Mouse (Mus musculus) embryonic facial prominence, embryonic 12.5 days (tissue): ENCODE measurements at regions not wholly inside any gene's neighbourhood (a gene's known extent, or its start where the extent isn't known, plus 50 kb on each side); places are given as distances from the start of the nearest gene placed in this dataset.

Source experiments
- ATAC-seq: fragments of 200-750 bp; cut with Nextera tagmentation; 2 replicates; pipeline ENCODE4 v1.8.0; 2017; ENCODE audit not compliant: insufficient number of reproducible peaks, insufficient read depth, low FRiP score, low TSS enrichment
- H3K27ac ChIP-seq: fragments of 300-500 bp; sonication (generic); 2 replicates; pipeline ENCODE4 v1.5.1; 2016; ENCODE audit warnings: mild to moderate bottlenecking
- H3K27me3 ChIP-seq: fragments of 300-500 bp; sonication (generic); 2 replicates; pipeline ENCODE4 v1.6.1; 2016; ENCODE audit warnings: mild to moderate bottlenecking, moderate library complexity
- H3K36me3 ChIP-seq: fragments of 300-500 bp; sonication (generic); 2 replicates; pipeline ENCODE4 v1.6.1; 2016; ENCODE audit warnings: mild to moderate bottlenecking
- H3K4me1 ChIP-seq: fragments of 300-500 bp; sonication (generic); 2 replicates; pipeline ENCODE4 v1.6.1; 2016
- H3K4me2 ChIP-seq: fragments of 300-500 bp; sonication (generic); replicated peaks from 2 replicates; pipeline ENCODE4 v1.6.1; 2016; ENCODE audit warnings: mild to moderate bottlenecking, moderate library complexity
- H3K4me3 ChIP-seq: fragments of 300-500 bp; sonication (generic); 2 replicates; pipeline ENCODE4 v1.5.1; 2016; ENCODE audit warnings: mild to moderate bottlenecking
- H3K9ac ChIP-seq: fragments of 300-500 bp; sonication (generic); 2 replicates; pipeline ENCODE4 v1.6.1; 2016; ENCODE audit warnings: mild to moderate bottlenecking, moderate library complexity
- H3K9me3 ChIP-seq: fragments of 300-500 bp; sonication (generic); 2 replicates; pipeline ENCODE4 v1.6.1; 2016; ENCODE audit warnings: mild to moderate bottlenecking, moderate library complexity
- WGBS: fragments of 180-500 bp; shearing (Covaris S2); methylation state at CpG from one replicate; pipeline ENCODE4 v1.1.7; 2016; 5-methylcytosine and 5-hydroxymethylcytosine counted together

DNA sequence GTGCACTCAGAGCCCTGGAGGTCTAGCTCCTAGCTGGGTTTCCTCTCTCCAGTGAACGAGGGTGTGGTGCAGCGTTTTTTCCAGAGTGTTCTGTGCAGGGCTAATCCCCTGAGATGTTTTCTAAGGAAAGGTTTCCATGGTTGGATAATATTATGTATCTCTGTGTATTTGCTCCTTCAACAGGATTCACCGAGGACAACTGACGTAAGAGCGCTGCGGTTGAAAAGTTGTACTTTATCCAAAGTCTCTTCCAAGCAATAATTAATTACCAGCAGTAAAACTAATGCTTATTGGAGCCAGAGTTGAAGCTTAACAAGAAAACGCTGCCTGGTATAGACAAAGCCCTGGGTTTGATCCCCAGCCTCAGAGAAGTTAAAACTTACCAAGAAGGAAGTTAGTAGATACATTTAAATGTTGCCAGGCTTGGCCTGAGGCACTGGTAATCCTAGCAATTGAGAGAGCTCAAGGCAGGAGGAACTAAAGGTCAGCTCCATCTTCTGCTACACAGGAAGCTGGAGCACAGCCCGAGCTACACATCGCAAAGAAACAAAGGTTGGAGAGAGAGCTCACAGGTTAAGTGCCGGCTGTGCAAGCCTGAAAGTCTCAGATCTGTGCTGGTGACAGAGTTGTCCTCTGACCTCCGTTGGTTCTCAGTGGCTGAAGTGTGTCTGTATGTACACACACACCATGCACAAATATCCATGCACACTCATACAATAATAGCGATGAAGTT, 51.2 kb upstream of the Rap1b start:
- Histone ChIP-seq H3K27ac (no peak overlapping the region), H3K4me1 (peaks cover 7% of the 10 kb centered on the region; the same call in 1 of the 2 replicates), H3K9ac (no peak overlapping the region), H3K36me3 (no peaks in the 10 kb centered on the region), H3K27me3 (no peaks in the 10 kb centered on the region), H3K4me2 (no peak overlapping the region), H3K9me3 (no peaks in the 10 kb centered on the region), H3K4me3 (no peak overlapping the region)
- WGBS = 54% methylated on average over 12 of the region's 12 CpGs
- no peak for ATAC-seq

DNA sequence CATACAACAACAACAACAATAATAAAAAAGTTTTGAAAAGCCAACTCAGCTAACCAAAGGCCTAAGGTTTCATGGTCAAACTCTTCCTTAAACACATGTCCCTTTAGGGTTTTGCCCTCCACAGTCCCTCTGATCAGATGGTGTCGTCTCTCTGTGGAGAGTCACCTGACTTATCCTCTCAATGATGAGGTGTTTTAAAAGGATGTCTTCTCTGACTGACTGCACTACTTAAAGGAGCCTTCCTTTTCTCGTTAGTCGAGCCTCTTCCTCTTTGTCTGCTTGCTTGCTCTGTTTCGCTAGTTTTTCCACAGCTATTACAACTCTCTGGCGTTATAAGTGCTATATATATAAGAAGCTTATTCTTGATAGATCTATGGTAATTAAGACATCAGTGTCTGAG, 51.9 kb upstream of the Rap1b start:
- peaks cover 7% of the 10 kb centered on the region; the same call in 1 of the 2 replicates for H3K4me1 ChIP-seq
- 79% methylated on average over 5 of the region's 5 CpGs for WGBS
- no peak overlapping the region for H3K4me3 ChIP-seq
- no peaks in the 10 kb centered on the region for H3K9me3 ChIP-seq
- ATAC-seq = no peak
- H3K27ac ChIP-seq = no peak overlapping the region
- H3K36me3 ChIP-seq = no peaks in the 10 kb centered on the region
- H3K4me2 ChIP-seq = no peak overlapping the region
- no peaks in the 10 kb centered on the region for H3K27me3 ChIP-seq
- H3K9ac ChIP-seq = no peak overlapping the region

DNA sequence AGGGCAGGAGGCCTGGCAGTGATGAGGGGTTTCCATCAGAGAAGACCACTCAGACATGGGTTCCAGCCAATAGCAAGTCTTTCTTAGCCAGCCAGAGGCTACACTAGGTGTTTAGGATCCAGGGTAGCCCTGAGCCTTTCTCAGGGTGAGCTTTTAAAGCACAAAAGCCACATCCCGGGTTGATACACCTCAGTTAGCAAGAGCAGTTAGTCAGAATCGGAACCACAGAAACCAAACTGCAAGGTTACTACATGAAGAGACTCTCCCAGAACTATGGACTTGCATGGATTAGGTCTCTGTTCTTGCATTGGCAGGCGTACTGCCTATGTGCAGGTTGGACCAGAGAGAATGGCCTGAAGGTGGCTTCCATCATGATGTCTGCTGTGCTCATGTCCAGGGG, 52.6 kb upstream of the Rap1b start:
- no peaks in the 10 kb centered on the region for H3K9me3 ChIP-seq
- H3K27me3 ChIP-seq = no peaks in the 10 kb centered on the region
- H3K9ac ChIP-seq = no peak overlapping the region
- peaks cover 7% of the 10 kb centered on the region; the same call in 1 of the 2 replicates for H3K4me1 ChIP-seq
- no peaks in the 10 kb centered on the region for H3K36me3 ChIP-seq
- H3K4me2 ChIP-seq = no peak overlapping the region
- H3K27ac ChIP-seq = no peak overlapping the region
- H3K4me3 ChIP-seq = no peak overlapping the region
- 90% methylated on average over 3 of the region's 3 CpGs for WGBS
- ATAC-seq = no peak

DNA sequence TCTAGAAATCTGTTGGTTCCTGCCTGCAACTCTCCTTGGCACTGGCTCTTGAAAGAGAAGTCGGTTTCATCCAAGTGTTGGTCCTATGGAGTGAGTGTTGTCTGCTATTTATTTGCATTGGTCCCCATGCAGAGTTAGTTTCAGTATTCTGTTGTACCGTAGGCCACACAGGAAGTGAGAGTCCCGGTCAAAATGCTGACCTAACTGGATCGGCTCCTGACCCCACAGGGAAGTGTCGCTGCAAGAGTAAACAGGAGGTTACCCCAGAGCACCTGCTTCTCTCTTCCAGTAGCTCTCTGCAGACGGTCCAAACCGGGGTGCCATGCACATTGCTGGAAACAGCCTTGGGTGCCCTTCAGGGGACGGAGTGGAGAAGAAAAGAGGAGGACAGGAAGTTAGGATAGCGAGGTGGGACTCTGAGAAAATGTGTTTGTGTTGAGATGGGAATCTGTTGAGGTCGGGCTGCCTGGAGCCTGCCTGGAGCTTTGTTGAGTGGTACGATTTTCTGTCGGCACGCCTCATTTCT, 53.6 kb upstream of the Rap1b start:
- ATAC-seq = no peak
- WGBS = 61% methylated on average over 13 of the region's 13 CpGs
- no peaks in the 10 kb centered on the region for H3K27me3 ChIP-seq
- H3K4me1 ChIP-seq = peaks cover 7% of the 10 kb centered on the region; the same call in 1 of the 2 replicates
- H3K4me3 ChIP-seq = no peak overlapping the region
- H3K9me3 ChIP-seq = no peaks in the 10 kb centered on the region
- no peaks in the 10 kb centered on the region for H3K36me3 ChIP-seq
- no peak overlapping the region for H3K27ac ChIP-seq
- no peak overlapping the region for H3K9ac ChIP-seq
- H3K4me2 ChIP-seq = no peak overlapping the region

DNA sequence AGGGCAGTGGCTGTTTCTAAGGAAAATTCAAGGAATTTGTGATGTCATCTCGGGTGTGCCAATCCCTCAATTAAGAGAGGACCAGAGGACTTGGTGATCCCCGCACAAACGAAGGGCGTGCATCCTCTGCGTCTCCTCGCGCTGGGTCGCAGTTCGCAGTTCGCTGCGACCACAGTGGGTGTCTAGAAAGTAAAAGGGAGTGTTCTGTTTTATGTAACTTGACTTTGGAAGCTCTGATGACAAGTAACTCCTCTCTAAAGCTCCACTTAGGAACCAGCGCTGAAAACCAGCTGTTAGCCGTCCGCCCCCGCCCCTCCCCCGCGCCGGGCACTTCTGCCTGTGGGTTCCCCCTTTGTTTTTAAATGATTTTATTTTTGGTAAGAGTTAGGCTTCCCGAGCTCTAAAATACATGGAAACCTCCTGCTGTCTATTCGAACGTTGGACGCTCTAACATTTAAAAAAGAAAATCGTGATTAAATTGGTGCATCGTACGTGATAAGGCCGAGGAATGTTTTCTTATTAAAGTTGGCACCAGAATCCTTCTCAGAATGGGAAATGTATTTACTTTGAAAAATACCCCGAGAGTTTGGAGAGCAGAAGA, 59.9 kb upstream of the Rap1b start:
- ATAC-seq = peak; percentile 42; the same call in 1 of the 2 replicates
- H3K27me3 ChIP-seq = no peaks in the 10 kb centered on the region
- H3K36me3 ChIP-seq = no peaks in the 10 kb centered on the region
- no peaks in the 10 kb centered on the region for H3K9me3 ChIP-seq
- H3K4me2 ChIP-seq = peak overlapping the region; percentile 57
- H3K27ac ChIP-seq = peak overlapping the region; percentile 73
- H3K9ac ChIP-seq = peak overlapping the region; percentile 47; the same call in 1 of the 2 replicates
- 18% methylated on average over 27 of the region's 27 CpGs for WGBS
- H3K4me1 ChIP-seq = 0 out of 2 replicates have a peak, but pooled peaks cover 4% of the 10 kb centered on the region
- H3K4me3 ChIP-seq = peak overlapping the region; percentile 35

DNA sequence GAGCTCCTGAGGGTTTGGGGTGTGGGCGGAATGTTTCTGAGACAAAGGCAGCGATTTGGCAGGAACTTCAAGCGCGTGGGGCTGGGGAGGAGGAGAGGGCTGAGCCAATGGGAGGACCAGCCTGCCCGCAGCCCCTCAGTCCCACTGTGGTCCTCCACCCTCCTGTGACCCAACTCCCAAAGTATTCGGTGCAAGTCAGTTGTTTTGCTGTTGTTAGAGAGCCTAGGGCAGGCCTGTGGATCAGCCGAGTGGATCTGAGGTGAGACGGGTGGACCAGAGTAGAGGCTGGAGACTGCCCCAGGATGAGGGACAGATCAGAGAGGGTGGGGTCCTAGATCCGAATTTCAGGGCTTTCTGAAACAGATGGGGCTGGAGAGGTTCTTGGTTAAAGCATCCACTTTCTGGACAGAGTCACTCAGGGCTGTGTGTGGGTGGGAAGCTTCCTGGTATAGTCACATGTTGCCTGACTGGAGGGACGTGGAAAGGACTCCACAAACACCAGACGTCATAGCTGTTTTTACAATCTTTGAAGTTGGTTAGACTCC, 60.5 kb upstream of the Rap1b start:
- H3K9me3 ChIP-seq = no peaks in the 10 kb centered on the region
- no peaks in the 10 kb centered on the region for H3K27me3 ChIP-seq
- peak overlapping the region; percentile 57 for H3K4me2 ChIP-seq
- H3K9ac ChIP-seq = peak overlapping the region; percentile 47; the same call in 1 of the 2 replicates
- ATAC-seq = peak; percentile 66
- H3K36me3 ChIP-seq = no peaks in the 10 kb centered on the region
- peak overlapping the region; percentile 35 for H3K4me3 ChIP-seq
- 0 out of 2 replicates have a peak, but pooled peaks cover 4% of the 10 kb centered on the region for H3K4me1 ChIP-seq
- peak overlapping the region; percentile 73 for H3K27ac ChIP-seq
- 21% methylated on average over 11 of the region's 11 CpGs for WGBS

DNA sequence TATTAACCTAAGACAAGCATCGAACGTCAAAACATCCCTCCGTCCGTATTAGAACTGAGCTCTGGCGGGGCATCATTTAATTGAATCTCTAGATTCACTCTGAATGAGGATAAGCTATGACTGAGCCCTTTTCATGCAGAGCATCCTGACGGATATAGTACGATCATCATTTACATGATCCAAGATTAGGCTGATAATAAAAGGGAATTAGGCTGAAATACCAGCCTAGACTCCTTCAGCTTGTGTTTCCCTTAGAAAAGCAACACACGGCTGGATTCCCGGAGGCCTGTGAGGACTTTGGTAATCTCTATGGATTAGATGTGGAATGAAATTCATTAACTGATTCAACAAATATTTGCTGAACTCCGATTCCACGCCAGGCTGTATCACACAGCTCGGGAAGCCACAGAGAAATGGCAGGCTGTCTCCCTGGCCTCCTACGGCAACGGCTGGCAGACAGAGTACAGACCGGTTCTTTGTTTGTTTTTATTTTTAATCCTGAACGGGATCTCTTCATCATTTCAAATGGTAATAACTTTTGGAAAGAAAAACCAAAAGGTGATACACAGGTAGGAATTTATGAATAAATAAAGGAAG, 62.3 kb upstream of the Rap1b start:
- 0 out of 2 replicates have a peak, but pooled peaks cover 4% of the 10 kb centered on the region for H3K4me1 ChIP-seq
- WGBS = 58% methylated on average over 16 of the region's 16 CpGs
- H3K9ac ChIP-seq = no peak overlapping the region
- H3K4me2 ChIP-seq = no peak overlapping the region
- H3K4me3 ChIP-seq = no peak overlapping the region
- no peak overlapping the region for H3K27ac ChIP-seq
- H3K36me3 ChIP-seq = no peaks in the 10 kb centered on the region
- ATAC-seq = no peak
- H3K9me3 ChIP-seq = no peaks in the 10 kb centered on the region
- no peaks in the 10 kb centered on the region for H3K27me3 ChIP-seq

DNA sequence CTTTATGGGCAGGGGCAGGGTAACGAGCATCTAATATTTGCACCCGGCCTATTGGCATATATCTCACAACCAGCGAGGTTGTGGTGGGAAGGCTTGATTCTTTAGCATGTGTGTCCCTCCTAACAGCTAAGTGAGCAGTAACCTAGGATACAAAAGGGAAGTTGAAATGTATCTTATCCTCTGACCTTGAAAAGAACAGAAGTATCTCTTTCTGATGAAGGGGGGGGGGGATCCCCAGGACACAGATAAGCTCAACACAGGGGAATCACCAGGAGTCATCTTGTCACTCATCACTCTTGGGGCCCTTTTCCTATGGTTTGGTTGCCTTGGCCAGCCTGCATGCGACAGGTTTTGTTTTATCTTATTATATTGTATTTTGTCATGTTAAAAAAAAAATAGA, 63.3 kb upstream of the Rap1b start:
- WGBS = 91% methylated on average over 4 of the region's 4 CpGs

DNA sequence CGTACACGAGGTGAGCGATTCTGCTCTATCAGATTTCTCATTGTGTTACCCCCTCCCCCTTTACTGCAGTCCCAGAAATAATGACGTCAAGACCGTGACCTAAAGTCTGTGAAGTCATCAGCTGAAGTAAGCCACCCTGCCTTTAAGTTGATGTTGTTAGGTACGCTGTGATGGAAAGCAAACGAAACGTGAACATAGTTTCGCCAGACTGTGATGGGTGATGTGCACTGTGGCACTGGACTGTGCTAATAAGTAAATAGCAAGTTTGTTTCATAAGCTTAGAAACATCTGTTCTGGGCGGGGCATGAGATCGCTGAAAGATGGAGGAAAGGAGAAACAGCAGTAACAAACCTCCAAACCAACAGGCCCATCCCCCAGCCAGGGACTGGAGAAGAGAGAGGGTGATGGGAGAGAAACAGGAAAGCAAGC, 64.0 kb upstream of the Rap1b start:
- Histone ChIP-seq H3K4me2 (no peak overlapping the region), H3K27ac (no peak overlapping the region)
- ATAC-seq = no peak

More for the DNA sequence above, 63.3 kb upstream of the Rap1b start:
- Histone ChIP-seq H3K36me3 (no peaks in the 10 kb centered on the region), H3K27ac (no peak overlapping the region), H3K27me3 (no peaks in the 10 kb centered on the region), H3K4me3 (no peak overlapping the region), H3K9ac (no peak overlapping the region), H3K9me3 (no peaks in the 10 kb centered on the region), H3K4me2 (no peak overlapping the region), H3K4me1 (0 out of 2 replicates have a peak, but pooled peaks cover 4% of the 10 kb centered on the region)
- no peak for ATAC-seq

DNA sequence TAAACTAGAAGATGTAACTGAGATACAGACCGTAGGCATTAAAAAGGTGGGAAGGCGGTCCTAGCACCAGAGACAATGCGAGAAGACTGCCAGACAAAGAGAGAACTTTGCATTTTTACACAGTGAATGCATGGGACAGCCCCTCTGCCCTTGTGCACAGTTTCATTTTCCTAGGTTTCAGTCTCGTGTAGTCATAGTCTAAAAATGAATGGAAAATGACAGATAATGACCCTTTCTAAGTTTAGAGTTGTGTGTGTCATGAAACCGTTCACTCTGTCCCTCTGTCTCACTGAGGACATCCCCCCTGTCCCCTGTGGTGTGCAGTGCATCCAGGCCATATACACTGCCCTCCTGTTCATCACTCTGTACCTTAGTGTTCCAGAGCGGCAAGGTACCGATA, 64.6 kb upstream of the Rap1b start:
- H3K27ac ChIP-seq = no peak overlapping the region
- ATAC-seq = no peak
- no peak overlapping the region for H3K9ac ChIP-seq
- no peaks in the 10 kb centered on the region for H3K36me3 ChIP-seq
- H3K4me1 ChIP-seq = 0 out of 2 replicates have a peak, but pooled peaks cover 4% of the 10 kb centered on the region
- no peaks in the 10 kb centered on the region for H3K9me3 ChIP-seq
- H3K4me2 ChIP-seq = no peak overlapping the region
- H3K27me3 ChIP-seq = no peaks in the 10 kb centered on the region
- 82% methylated on average over 7 of the region's 7 CpGs for whole genome bisulfite sequencing
- no peak overlapping the region for H3K4me3 ChIP-seq

More for the DNA sequence above, 64.0 kb upstream of the Rap1b start:
- Histone ChIP-seq H3K27me3 (no peaks in the 10 kb centered on the region), H3K4me1 (0 out of 2 replicates have a peak, but pooled peaks cover 4% of the 10 kb centered on the region), H3K9ac (no peak overlapping the region), H3K4me3 (no peak overlapping the region), H3K9me3 (no peaks in the 10 kb centered on the region), H3K36me3 (no peaks in the 10 kb centered on the region)
- 50% methylated on average over 11 of the region's 11 CpGs for WGBS

DNA sequence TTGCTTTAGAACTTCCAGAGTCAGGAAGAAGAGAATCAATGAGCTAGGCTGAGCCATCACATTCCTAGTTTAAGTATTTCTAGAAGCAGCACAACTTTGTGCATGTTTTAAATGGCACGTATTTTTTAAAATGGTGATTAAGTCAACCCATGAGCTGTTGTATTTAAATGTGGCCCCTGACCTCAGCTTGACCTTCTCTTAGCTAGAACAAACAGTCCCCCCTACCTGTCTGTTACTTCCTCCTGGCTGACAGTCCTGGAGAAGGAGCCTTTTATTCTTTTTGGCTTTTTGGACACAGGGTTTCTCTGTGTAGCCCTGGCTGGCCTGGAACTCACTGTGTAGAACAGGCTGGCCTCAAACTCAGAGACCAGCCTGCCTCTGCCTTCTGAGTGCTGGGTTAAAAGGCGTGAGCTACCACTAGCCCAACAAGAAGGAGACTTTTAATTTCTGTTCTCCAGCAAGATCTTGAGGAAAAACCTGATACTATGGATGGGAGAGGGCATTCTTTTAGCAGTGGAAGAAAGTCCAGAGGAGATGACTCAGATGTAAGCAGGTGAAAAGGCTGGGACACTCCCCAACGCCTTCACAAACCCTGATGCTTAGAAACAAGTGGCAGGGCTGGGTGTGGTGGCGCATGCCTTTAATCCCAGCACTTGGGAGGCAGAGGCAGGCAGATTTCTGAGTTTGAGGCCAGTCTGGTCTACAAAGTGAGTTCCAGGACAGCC, 69.3 kb upstream of the Rap1b start:
- Histone ChIP-seq H3K36me3 (no peaks in the 10 kb centered on the region), H3K9ac (no peak overlapping the region), H3K27me3 (no peaks in the 10 kb centered on the region), H3K4me1 (no peaks in the 10 kb centered on the region), H3K4me2 (no peak overlapping the region), H3K4me3 (no peak overlapping the region), H3K27ac (no peak overlapping the region), H3K9me3 (no peaks in the 10 kb centered on the region)
- no peak for ATAC-seq
- 83% methylated on average over 4 of the region's 4 CpGs for WGBS
